Mouse (Mus musculus) thymus, adult 2 months (tissue): ENCODE results near the gene BC055324.
"Not testable (repeated sequence)": the region's sequence is repeated elsewhere in the genome, so short reads cannot be mapped to it uniquely, and the experiment has no call there.

ENCODE experiments used
- CTCF ChIP-seq: fragments of 200-500 bp; IDR thresholded peaks from 2 replicates; pipeline ENCODE4 v1.5.1; 2012; ENCODE audit warnings: mild to moderate bottlenecking, control low read depth, low read length, moderate library complexity, borderline replicate concordance; ENCODE audit not compliant: control insufficient read depth, poor library complexity, insufficient read depth; ENCODE audit errors: extremely low read depth
- POLR2A ChIP-seq: fragments of 200-500 bp; IDR thresholded peaks from 2 replicates; pipeline ENCODE4 v1.6.1; 2012; ENCODE audit warnings: mild to moderate bottlenecking, low read length, control low read depth, moderate library complexity; ENCODE audit not compliant: control insufficient read depth, poor library complexity, insufficient read depth; ENCODE audit errors: extremely low read depth

- not testable (repeated sequence) for TF ChIP-seq CTCF, POLR2A
Observed at GRCm38 (mm10) chr1:164020746-164021145, 26.1 kb upstream of the BC055324 start.
